9 mouse cellular contexts compared by ENCODE assay signal in the genomic region with DNA sequence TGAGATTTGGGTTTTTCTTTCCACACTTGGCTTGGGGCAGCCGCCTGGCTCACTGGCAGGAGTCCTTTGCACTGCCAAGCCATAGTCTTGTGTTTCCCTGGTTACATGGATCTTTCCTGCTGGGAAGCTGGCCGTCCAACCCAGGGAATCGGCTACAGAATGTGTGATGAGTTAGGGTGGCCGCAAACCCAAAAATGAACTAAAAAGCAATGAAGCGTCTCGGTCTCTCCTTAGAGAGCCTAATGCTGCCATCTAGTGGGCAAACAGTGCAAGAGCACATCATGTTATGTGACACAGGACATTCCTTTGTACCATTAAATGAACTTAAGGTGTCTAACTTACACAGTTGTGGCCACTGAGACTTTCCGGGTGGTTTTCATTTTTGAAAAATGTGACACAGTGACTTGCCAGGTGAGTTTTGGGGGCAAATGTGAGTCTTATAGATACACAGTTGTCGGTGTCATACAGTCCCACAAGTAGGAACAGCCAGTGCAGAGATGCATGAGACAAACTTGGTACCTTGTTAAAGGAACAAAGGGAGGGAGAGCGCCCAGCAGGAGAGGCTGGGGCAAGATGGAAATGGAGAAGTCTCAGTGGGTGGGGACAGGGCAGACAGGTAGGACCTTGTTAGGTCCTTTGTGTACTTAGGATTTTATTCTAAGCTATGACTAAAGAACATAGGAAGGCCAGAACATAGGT.
DNase-seq lines count a peak whose midpoint lies in the region; ATAC-seq and TF ChIP-seq lines count a peak whose summit lies in the region.
"Had no signal": no experiment of that assay in that cellular context is flagged by ENCODE, and none has a peak within 500 bp of the region (broad histone marks: within the 10 kb centered on the region; RNA-seq: fewer than 3 reads in every experiment).

No protein-coding gene starts in this region.

- WGBS in embryonic facial prominence, embryonic 10.5 days = 37% methylated on average over 9 of the region's 9 CpGs
- WGBS in kidney, embryonic 14.5 days = 35% methylated on average over 9 of the region's 9 CpGs
- 32% methylated on average over 9 of the region's 9 CpGs for WGBS in limb, embryonic 13.5 days

- no peak overlapping the region for H3K4me2 ChIP-seq in kidney, embryonic 14.5 days (replicated peaks; ENCODE audit: low read depth, low read length)
- 0 out of 2 replicates have a peak overlapping the region, but pooled peaks have one; percentile 15 for H3K4me2 ChIP-seq in limb, embryonic 13.5 days (replicated peaks)

- H3K4me3 ChIP-seq in C2C12 (ENCODE audit: insufficient read depth, poor library complexity, severe bottlenecking) = no peak overlapping the region
- H3K4me3 ChIP-seq in embryonic facial prominence, embryonic 10.5 days = no peak overlapping the region
- H3K4me3 ChIP-seq in kidney, embryonic 14.5 days (ENCODE audit: low read length) = no peak overlapping the region
- H3K4me3 ChIP-seq in limb, embryonic 13.5 days = no peak overlapping the region
- H3K4me3 ChIP-seq: erythroblast, embryonic 14.5 days had no signal

- H3K9me3 ChIP-seq in embryonic facial prominence, embryonic 10.5 days = no peaks in the 10 kb centered on the region
- H3K9me3 ChIP-seq in kidney, embryonic 14.5 days (ENCODE audit: control insufficient read depth, low read length) = no peaks in the 10 kb centered on the region
- no peaks in the 10 kb centered on the region for H3K9me3 ChIP-seq in limb, embryonic 13.5 days

- TF ChIP-seq CTCF in C2C12 (IDR thresholded peaks at IDR 0.05; ENCODE audit: control insufficient read depth, insufficient read depth, insufficient read length) = peak; percentile 58

- no peaks in the 10 kb centered on the region for H3K27me3 ChIP-seq in C2C12 (ENCODE audit: control insufficient read depth, insufficient read depth, insufficient read length)
- H3K27me3 ChIP-seq in embryonic facial prominence, embryonic 10.5 days (replicated peaks; ENCODE audit: low read depth, poor library complexity, severe bottlenecking) = no peaks in the 10 kb centered on the region
- H3K27me3 ChIP-seq in kidney, embryonic 14.5 days (ENCODE audit: control insufficient read depth, insufficient read depth, low read length) = no peaks in the 10 kb centered on the region
- H3K27me3 ChIP-seq in limb, embryonic 13.5 days = no peaks in the 10 kb centered on the region
- no peaks in the 10 kb centered on the region for H3K27me3 ChIP-seq in splenic B cell, adult 2 months (ENCODE audit: control insufficient read depth, insufficient read depth, low read length, poor library complexity, severe bottlenecking)

- H3K4me1 ChIP-seq in embryonic facial prominence, embryonic 10.5 days = no peaks in the 10 kb centered on the region
- no peaks in the 10 kb centered on the region for H3K4me1 ChIP-seq in kidney, embryonic 14.5 days (ENCODE audit: control insufficient read depth, insufficient read depth, low read length)
- peaks cover 13% of the 10 kb centered on the region for H3K4me1 ChIP-seq in limb, embryonic 13.5 days

- no peaks in the 10 kb centered on the region for H3K79me3 ChIP-seq in C2C12 (ENCODE audit: low read depth)

- no peak overlapping the region for H3K27ac ChIP-seq in embryonic facial prominence, embryonic 10.5 days (replicated peaks)
- no peak overlapping the region for H3K27ac ChIP-seq in kidney, embryonic 14.5 days (ENCODE audit: low read depth, low read length)
- no peak overlapping the region for H3K27ac ChIP-seq in limb, embryonic 13.5 days

- peak; percentile 25 for ATAC-seq in kidney, embryonic 14.5 days (ENCODE audit: low FRiP score, low TSS enrichment)
- peak; percentile 38 for ATAC-seq in limb, embryonic 13.5 days (ENCODE audit: low FRiP score, low read depth)

- no peak overlapping the region for H3K9ac ChIP-seq in kidney, embryonic 14.5 days (ENCODE audit: low read depth, low read length)
- H3K9ac ChIP-seq in limb, embryonic 13.5 days = no peak overlapping the region; the same call in 1 of the 2 replicates

- peaks cover 4% of the 10 kb centered on the region for H3K36me3 ChIP-seq in C2C12 (ENCODE audit: control insufficient read depth, insufficient read depth)
- H3K36me3 ChIP-seq in embryonic facial prominence, embryonic 10.5 days (replicated peaks) = peaks cover 37% of the 10 kb centered on the region
- peaks cover 15% of the 10 kb centered on the region; the same call in 1 of the 2 replicates for H3K36me3 ChIP-seq in kidney, embryonic 14.5 days (ENCODE audit: control insufficient read depth, insufficient read depth, low read length)
- H3K36me3 ChIP-seq in limb, embryonic 13.5 days = peaks cover 37% of the 10 kb centered on the region
- peaks cover 2% of the 10 kb centered on the region; the same call in 1 of the 2 replicates for H3K36me3 ChIP-seq in splenic B cell, adult 2 months (ENCODE audit: control insufficient read depth, insufficient read depth, low read length, poor library complexity, severe bottlenecking)

- no peak overlapping the region for H3ac ChIP-seq in C2C12 (ENCODE audit: control insufficient read depth, insufficient read length, low read depth)

- no peaks in the 10 kb centered on the region for H3K79me2 ChIP-seq in C2C12 (ENCODE audit: control insufficient read depth, insufficient read depth)

- peak; percentile 82 for DNase-seq in adrenal gland, postnatal 14 days
- DNase-seq in embryonic facial prominence, embryonic 10.5 days (ENCODE audit: low spot score) = peak; percentile 71
- peak; percentile 52 for DNase-seq in heart, adult 8-10 months (ENCODE audit: low spot score)
- peak; percentile 87 for DNase-seq in naive thymus-derived CD4-positive, alpha-beta T cell, adult 2 months (ENCODE audit: low read depth)
- peak; percentile 80 for DNase-seq in splenic B cell, adult 2 months (ENCODE audit: low read depth, low spot score)

TF ChIP-seq in C2C12, 6 proteins besides CTCF, POLR2A, EP300 and RAD21:
- TF ChIP-seq MAX (IDR thresholded peaks at IDR 0.05) (no peak), MYOG (IDR thresholded peaks at IDR 0.05; ENCODE audit: control insufficient read depth, extremely low read depth, insufficient read length) (no peak), USF1 (IDR thresholded peaks at IDR 0.05; ENCODE audit: low read depth) (no peak), CEBPB (IDR thresholded peaks at IDR 0.05; ENCODE audit: low read depth) (no peak), MYOD1 (IDR thresholded peaks at IDR 0.05; ENCODE audit: control insufficient read depth, insufficient read length, low read depth) (no peak), FOSL1 (IDR thresholded peaks at IDR 0.05; ENCODE audit: insufficient read depth, low read length, poor library complexity, severe bottlenecking) (no peak)
